Mouse (Mus musculus) intestine, embryonic 14.5 days (tissue): ENCODE results near the gene Fam198b. TPM values are rescaled to one million over a fixed set of nuclear protein-coding genes. Genes with fewer than 3 reads are reported as not detected.

Experiments used
- ATAC-seq: fragments of 200-750 bp; cut with Nextera tagmentation; replicated peaks from 2 replicates; pipeline ENCODE4 v1.8.0; 2017; ENCODE audit warnings: low read depth, moderate number of reproducible peaks, moderate TSS enrichment, moderate library complexity; ENCODE audit not compliant: low FRiP score, low TSS enrichment
- DNase-seq: peaks from one replicate; pipeline ENCODE4 v3.0.0-alpha.2; 2018; ENCODE audit warnings: low spot score
- H3K27ac ChIP-seq: fragments of 300-500 bp; sonication (generic); 2 replicates; pipeline ENCODE4 v1.5.1; 2014; ENCODE audit warnings: low read depth, mild to moderate bottlenecking, control low read depth
- H3K27me3 ChIP-seq: fragments of 300-500 bp; sonication (generic); replicated peaks from 2 replicates; pipeline ENCODE4 v1.6.1; 2014; ENCODE audit warnings: low read length, control low read depth; ENCODE audit not compliant: control insufficient read depth, insufficient read depth
- H3K36me3 ChIP-seq: fragments of 300-500 bp; sonication (generic); 2 replicates; pipeline ENCODE4 v1.6.1; 2014; ENCODE audit warnings: low read length, control low read depth; ENCODE audit not compliant: control insufficient read depth, insufficient read depth
- H3K4me1 ChIP-seq: fragments of 300-500 bp; sonication (generic); replicated peaks from 2 replicates; pipeline ENCODE4 v1.6.1; 2014; ENCODE audit warnings: low read length, control low read depth, mixed read lengths; ENCODE audit not compliant: control insufficient read depth, insufficient read depth
- H3K4me2 ChIP-seq: fragments of 300-500 bp; sonication (generic); 2 replicates; pipeline ENCODE4 v1.6.1; 2014; ENCODE audit warnings: low read length
- H3K4me3 ChIP-seq: fragments of 300-500 bp; sonication (generic); 2 replicates; pipeline ENCODE4 v1.5.1; 2014; ENCODE audit warnings: low read depth, low read length, control low read depth, mixed read lengths
- H3K9ac ChIP-seq: fragments of 300-500 bp; sonication (generic); 2 replicates; pipeline ENCODE4 v1.6.1; 2014; ENCODE audit warnings: mild to moderate bottlenecking, low read length
- H3K9me3 ChIP-seq: fragments of 300-500 bp; sonication (generic); 2 replicates; pipeline ENCODE4 v1.6.1; 2016; ENCODE audit warnings: low read length, control low read depth; ENCODE audit not compliant: control insufficient read depth
- WGBS: fragments of 180-500 bp; shearing (Covaris S2); extraction: QIAGEN DNeasy Blood & Tissue Kit; methylation state at CpG from one replicate; pipeline ENCODE4 v1.1.7; 2014; 5-methylcytosine and 5-hydroxymethylcytosine counted together
- polyA plus RNA-seq: library from polyadenylated mRNA; unstranded; fragments of >200 nt; fragmentation: Nextera tagmentation; extraction: Ambion mirVana; gene quantifications from 2 replicates; pipeline ENCODE4 v1.2.1, GENCODE M21; 2014

The Fam198b gene
- 9.1 and 10.8 TPM in 2 replicates for polyA plus RNA-seq

DNA sequence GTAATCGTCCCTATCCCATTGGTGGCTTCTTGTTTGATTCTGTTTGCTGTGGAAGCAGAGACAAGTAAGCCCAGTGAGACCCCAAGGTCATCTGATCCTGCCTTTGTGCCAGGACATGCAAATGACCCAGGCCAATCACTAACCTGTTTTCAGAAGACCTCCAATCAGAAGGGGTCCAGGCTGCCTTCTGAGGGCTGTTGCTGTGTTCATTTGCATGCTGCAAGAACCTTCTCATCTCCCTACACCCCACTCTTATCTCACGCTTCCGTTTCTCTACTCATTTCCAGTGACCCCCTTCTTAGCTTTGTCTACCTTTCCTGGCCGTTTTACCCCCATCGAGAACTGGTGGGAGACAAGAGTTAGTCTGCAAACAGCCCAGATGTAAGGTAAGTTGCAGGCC lies at the start of gene Fam198b:
TSS of gene Fam198b (plus strand) at position 229 of the 400 bp plus-strand sequence.
- 29% methylated on average over 5 of the region's 5 CpGs for WGBS
- Histone ChIP-seq H3K9ac (no peak within 1 kb of the TSS), H3K9me3 (no peaks in the 10 kb centered on the region), H3K4me1 (peaks cover 13% of the 10 kb centered on the region), H3K4me3 (peak within 1 kb of the TSS; percentile 29), H3K4me2 (peak within 1 kb of the TSS; percentile 60), H3K27me3 (no peaks in the 10 kb centered on the region), H3K27ac (0 out of 2 replicates have a peak within 1 kb of the TSS, but pooled peaks have one; percentile 5), H3K36me3 (no peaks in the 10 kb centered on the region)
- no peak for DNase-seq
- ATAC-seq = no peak

DNA sequence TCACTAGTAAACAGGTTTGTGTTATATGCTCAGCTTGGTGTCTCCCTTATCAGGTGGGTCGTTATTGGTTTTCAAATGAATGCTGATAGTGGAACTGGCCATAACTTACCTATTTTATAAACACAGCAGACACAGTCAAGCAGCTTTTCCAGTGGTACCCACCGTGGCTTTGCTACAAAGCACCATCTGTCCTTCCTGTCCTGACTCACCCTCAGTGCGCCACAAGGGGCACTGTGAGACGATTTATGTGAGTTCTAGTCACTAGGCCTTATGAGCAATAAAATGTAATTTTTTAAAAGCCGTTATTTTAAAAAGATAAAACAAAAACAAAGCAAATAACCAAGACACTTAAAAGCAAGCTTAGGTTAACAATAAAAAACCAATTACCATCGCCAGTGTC lies 45.6 kb upstream of the Fam198b start:
- Histone ChIP-seq H3K4me1 (no peaks in the 10 kb centered on the region; the same call in 1 of the 2 replicates), H3K36me3 (no peaks in the 10 kb centered on the region), H3K4me2 (no peak overlapping the region), H3K27me3 (no peaks in the 10 kb centered on the region), H3K4me3 (no peak overlapping the region), H3K9me3 (no peaks in the 10 kb centered on the region), H3K9ac (no peak overlapping the region), H3K27ac (no peak overlapping the region)
- ATAC-seq (no peak), DNase-seq (no peak)
- WGBS = 49% methylated on average over 6 of the region's 6 CpGs

DNA sequence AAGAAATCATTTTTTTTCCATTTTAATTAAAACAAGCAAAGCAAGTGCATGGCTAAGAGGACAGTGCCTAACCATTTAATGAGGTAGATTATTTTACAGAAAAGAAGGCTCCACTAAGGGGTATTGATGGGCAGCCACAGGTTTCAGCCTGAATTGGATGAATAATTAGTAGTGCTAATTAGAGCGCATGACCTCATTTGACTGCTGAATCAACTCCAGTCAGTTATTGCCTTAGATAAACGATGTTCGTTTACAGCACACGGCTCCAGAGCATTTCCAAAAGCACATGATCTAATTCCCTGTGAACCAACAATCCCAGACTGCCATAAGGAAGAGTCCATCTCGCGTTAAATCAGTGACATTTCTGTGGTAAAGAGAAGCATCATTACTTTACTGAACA lies 42.9 kb upstream of the Fam198b start:
- WGBS = 67% methylated on average over 6 of the region's 6 CpGs

DNA sequence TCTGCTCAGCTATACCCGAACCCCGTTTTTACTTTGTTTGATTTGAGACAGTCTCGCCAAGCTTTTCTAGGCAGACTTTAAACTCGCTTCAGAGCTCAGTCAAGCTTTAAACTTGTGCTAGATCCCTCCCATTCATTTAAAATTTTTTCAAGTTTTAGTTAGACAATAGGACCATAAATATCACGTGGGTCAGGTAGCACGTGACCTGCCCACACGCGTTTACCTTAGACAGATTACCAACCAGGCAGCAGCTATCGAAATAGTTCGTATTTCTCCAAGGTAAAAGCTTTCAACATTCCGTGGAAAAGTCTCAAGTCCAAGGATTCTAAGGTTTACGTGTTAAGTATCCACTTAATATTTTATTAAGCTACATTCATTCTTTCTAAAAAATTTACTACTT lies 42.2 kb upstream of the Fam198b start:
- Histone ChIP-seq H3K27me3 (no peaks in the 10 kb centered on the region), H3K4me2 (peak overlapping the region; percentile 51), H3K9ac (peak overlapping the region; percentile 52), H3K36me3 (no peaks in the 10 kb centered on the region), H3K27ac (peak overlapping the region; percentile 75), H3K4me3 (peak overlapping the region; percentile 53), H3K4me1 (no peaks in the 10 kb centered on the region; the same call in 1 of the 2 replicates), H3K9me3 (no peaks in the 10 kb centered on the region)
- DNase-seq (peak; percentile 81), ATAC-seq (peak; percentile 87)
- WGBS = 6% methylated on average over 12 of the region's 12 CpGs

More for the DNA sequence above, 42.9 kb upstream of the Fam198b start:
- peak overlapping the region; percentile 52; the same call in 1 of the 2 replicates for H3K9ac ChIP-seq
- peak overlapping the region; percentile 53 for H3K4me3 ChIP-seq
- no peak for DNase-seq
- no peaks in the 10 kb centered on the region; the same call in 1 of the 2 replicates for H3K4me1 ChIP-seq
- H3K27ac ChIP-seq = 0 out of 2 replicates have a peak overlapping the region, but pooled peaks have one; percentile 75
- no peak for ATAC-seq
- H3K9me3 ChIP-seq = no peaks in the 10 kb centered on the region
- H3K36me3 ChIP-seq = no peaks in the 10 kb centered on the region
- H3K27me3 ChIP-seq = no peaks in the 10 kb centered on the region
- peak overlapping the region; percentile 51 for H3K4me2 ChIP-seq

DNA sequence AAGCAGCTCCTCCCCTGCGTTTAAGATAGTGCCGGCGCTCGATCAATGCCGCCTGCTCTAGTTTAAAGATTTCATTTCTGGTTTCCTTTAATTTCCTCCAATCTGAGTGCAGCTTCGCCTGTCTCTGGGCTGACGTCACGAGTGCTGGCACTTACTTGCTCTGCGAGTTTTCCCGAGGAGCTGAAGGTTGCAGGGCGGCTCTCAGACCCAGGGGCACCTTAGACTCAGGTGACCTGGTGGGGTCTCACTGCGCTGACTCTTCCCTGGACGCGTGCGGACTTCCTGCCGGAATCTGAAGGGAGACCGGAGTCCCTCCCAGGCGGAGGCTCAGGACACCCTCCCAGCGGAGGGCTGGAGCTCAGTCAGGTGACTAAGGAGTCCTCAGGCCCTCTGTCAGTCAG lies 41.7 kb upstream of the Fam198b start:
- under 1% methylated on average over 19 of the region's 19 CpGs for WGBS

DNA sequence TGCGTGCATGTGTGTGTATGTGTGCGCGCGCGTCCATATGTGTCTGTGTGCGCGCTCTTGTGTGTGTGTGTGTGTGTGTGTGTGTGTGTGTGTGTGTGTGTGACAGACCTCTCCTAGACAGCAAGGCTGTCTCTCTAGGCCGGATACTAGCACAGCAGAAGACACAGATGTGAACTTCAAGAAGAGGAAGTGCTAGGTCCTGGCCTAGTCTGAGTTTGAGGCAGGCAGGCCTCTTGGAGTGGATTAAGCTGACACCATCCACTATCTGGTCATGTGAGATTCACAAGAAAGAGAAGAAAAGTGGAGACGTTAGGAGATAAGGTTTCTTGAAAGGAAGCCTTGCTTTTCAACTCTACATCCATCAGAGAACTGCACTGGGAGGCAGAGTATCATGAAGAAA lies 40.3 kb upstream of the Fam198b start:
- Histone ChIP-seq H3K27ac (no peak overlapping the region), H3K27me3 (no peaks in the 10 kb centered on the region), H3K4me2 (no peak overlapping the region), H3K9me3 (no peaks in the 10 kb centered on the region), H3K36me3 (no peaks in the 10 kb centered on the region), H3K4me1 (no peaks in the 10 kb centered on the region; the same call in 1 of the 2 replicates), H3K9ac (no peak overlapping the region), H3K4me3 (no peak overlapping the region)
- WGBS = 89% methylated on average over 9 of the region's 9 CpGs
- no peak for ATAC-seq
- DNase-seq = no peak

More for the DNA sequence above, 41.7 kb upstream of the Fam198b start:
- H3K36me3 ChIP-seq = no peaks in the 10 kb centered on the region
- H3K4me1 ChIP-seq = no peaks in the 10 kb centered on the region; the same call in 1 of the 2 replicates
- H3K27ac ChIP-seq = peak overlapping the region; percentile 75
- ATAC-seq = peak; percentile 95
- H3K4me3 ChIP-seq = peak overlapping the region; percentile 53
- no peaks in the 10 kb centered on the region for H3K27me3 ChIP-seq
- peak; percentile 91 for DNase-seq
- peak overlapping the region; percentile 51 for H3K4me2 ChIP-seq
- no peaks in the 10 kb centered on the region for H3K9me3 ChIP-seq
- peak overlapping the region; percentile 52 for H3K9ac ChIP-seq

DNA sequence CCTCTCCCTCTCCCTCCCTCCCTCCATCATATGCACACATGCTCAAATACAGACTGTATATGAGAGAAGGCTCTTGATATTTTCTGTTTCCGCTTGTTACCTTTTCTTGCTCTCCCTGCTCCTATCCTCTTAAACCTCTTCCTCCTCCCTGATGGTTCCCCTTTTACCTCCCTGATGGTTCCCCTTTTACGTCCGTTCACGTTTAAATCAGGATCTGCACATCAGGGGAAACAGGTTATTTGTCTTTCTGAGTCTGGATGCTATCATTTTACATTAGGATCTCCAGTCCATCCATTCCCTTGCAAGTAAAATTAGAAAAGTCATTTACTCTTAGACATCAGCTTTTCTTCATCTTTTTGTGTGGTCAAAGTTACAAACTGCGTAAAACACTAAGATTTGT lies 37.7 kb upstream of the Fam198b start:
- no peak overlapping the region for H3K4me3 ChIP-seq
- H3K4me2 ChIP-seq = no peak overlapping the region
- WGBS = 69% methylated on average over 5 of the region's 5 CpGs
- H3K27ac ChIP-seq = no peak overlapping the region
- H3K9me3 ChIP-seq = no peaks in the 10 kb centered on the region
- DNase-seq (no peak), ATAC-seq (no peak)
- no peaks in the 10 kb centered on the region; the same call in 1 of the 2 replicates for H3K4me1 ChIP-seq
- no peak overlapping the region for H3K9ac ChIP-seq
- H3K27me3 ChIP-seq = no peaks in the 10 kb centered on the region
- H3K36me3 ChIP-seq = no peaks in the 10 kb centered on the region

DNA sequence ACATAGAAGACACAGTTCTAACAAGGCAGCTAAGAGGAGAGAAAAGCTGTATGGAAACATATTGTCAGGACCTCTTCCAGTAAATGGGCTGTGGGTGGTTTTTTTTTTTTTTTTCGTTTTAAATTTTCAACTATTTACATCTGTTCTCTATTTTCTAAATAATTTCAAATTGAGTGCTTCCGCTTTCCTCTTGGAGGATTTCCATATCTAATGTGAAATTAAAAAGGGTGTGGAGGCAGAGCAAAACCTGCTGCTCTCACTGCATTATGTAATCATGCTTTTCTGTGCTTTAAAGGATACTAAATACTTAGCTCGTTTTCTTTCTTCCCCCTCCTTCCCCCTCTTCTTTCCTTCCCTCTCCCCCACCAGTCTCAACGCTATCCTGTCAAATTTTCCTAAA lies 35.5 kb upstream of the Fam198b start:
- ATAC-seq (no peak), DNase-seq (no peak)
- Histone ChIP-seq H3K27ac (no peak overlapping the region), H3K36me3 (no peaks in the 10 kb centered on the region), H3K4me1 (no peaks in the 10 kb centered on the region; the same call in 1 of the 2 replicates), H3K27me3 (no peaks in the 10 kb centered on the region), H3K4me2 (no peak overlapping the region), H3K4me3 (no peak overlapping the region), H3K9me3 (no peaks in the 10 kb centered on the region), H3K9ac (no peak overlapping the region)
- 44% methylated on average over 4 of the region's 4 CpGs for WGBS

DNA sequence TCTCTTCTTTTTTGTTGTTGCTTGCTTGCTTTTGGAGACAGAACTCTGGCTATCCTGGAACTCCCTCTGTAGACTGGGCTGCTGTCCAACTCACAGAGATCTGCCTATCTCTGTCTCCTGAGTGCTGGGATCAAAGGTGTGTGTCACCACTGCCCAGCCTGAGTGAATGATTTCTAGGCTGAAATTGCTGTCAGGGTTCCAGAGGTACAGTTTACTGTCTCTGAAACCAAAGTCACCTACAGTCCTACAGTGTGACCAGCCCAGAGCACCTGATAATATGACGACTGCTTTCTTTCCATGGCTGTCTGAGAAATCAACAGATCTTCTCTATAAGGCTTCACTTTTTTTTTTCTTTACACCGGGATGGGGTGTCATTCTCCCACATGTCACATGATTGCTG lies 34.7 kb upstream of the Fam198b start:
- ATAC-seq (peak; percentile 72), DNase-seq (no peak)
- H3K9me3 ChIP-seq = no peaks in the 10 kb centered on the region
- no peaks in the 10 kb centered on the region for H3K27me3 ChIP-seq
- H3K4me2 ChIP-seq = no peak overlapping the region
- no peaks in the 10 kb centered on the region; the same call in 1 of the 2 replicates for H3K4me1 ChIP-seq
- H3K27ac ChIP-seq = no peak overlapping the region
- WGBS = 76% methylated on average over 2 of the region's 2 CpGs
- no peaks in the 10 kb centered on the region for H3K36me3 ChIP-seq
- H3K9ac ChIP-seq = no peak overlapping the region
- H3K4me3 ChIP-seq = no peak overlapping the region
